Mouse (Mus musculus): ENCODE results near the gene Snx15. TPM values are rescaled to one million over a fixed set of nuclear protein-coding genes. Genes with fewer than 3 reads are reported as not detected.

The Snx15 gene
- polyA plus RNA-seq, 1 experiment from 2014 or later = 25.5 TPM

- WGBS (ENCODE audit: insufficient replicate concordance) = 85% methylated on average over 31 of the region's 31 CpGs
- Histone ChIP-seq H3K4me2 (no peak overlapping the region), H3K9ac (ENCODE audit: low read depth, low read length) (no peak overlapping the region), H3K4me1 (ENCODE audit: control insufficient read depth, insufficient read depth, low read length) (peaks cover 18% of the 10 kb centered on the region), H3K27me3 (ENCODE audit: control insufficient read depth, insufficient read depth, low read length) (no peaks in the 10 kb centered on the region), H3K36me3 (ENCODE audit: control insufficient read depth, insufficient read depth, low read length) (peaks cover 17% of the 10 kb centered on the region), H3K4me3 (ENCODE audit: low read depth, low read length) (no peak overlapping the region), H3K9me3 (replicated peaks; ENCODE audit: control insufficient read depth, low read length) (no peaks in the 10 kb centered on the region), H3K27ac (ENCODE audit: low read depth, low read length) (no peak overlapping the region)
- no peak for ATAC-seq (replicated peaks; ENCODE audit: insufficient number of reproducible peaks, low FRiP score, low TSS enrichment)
Observed at GRCm38 (mm10) chr19:6070571-6071250, 57.4 kb downstream of the Snx15 start.

GRCm38 (mm10) chr19:6069851-6070250, 58.3 kb downstream of the Snx15 start:
- peaks cover 17% of the 10 kb centered on the region for H3K36me3 ChIP-seq (ENCODE audit: control insufficient read depth, insufficient read depth, low read length)
- H3K4me3 ChIP-seq (ENCODE audit: low read depth, low read length) = no peak overlapping the region
- no peak for ATAC-seq (replicated peaks; ENCODE audit: insufficient number of reproducible peaks, low FRiP score, low TSS enrichment)
- H3K9ac ChIP-seq (ENCODE audit: low read depth, low read length) = no peak overlapping the region
- no peak overlapping the region for H3K4me2 ChIP-seq
- no peaks in the 10 kb centered on the region for H3K27me3 ChIP-seq (ENCODE audit: control insufficient read depth, insufficient read depth, low read length)
- no peak overlapping the region for H3K27ac ChIP-seq (ENCODE audit: low read depth, low read length)
- WGBS (ENCODE audit: insufficient replicate concordance) = 87% methylated on average over 10 of the region's 10 CpGs
- H3K9me3 ChIP-seq (replicated peaks; ENCODE audit: control insufficient read depth, low read length) = no peaks in the 10 kb centered on the region
- peaks cover 18% of the 10 kb centered on the region for H3K4me1 ChIP-seq (ENCODE audit: control insufficient read depth, insufficient read depth, low read length)

Other genes starting within 250 kb of the Snx15 start
- 1.5 and 2.6 TPM in 2 replicates for gene Tigd3, start 234.2 kb downstream of the Snx15 start, polyA plus RNA-seq (2014; fragmentation: Nextera tagmentation; extraction: Ambion mirVana)
- gene Dpf2, start 215.3 kb downstream of the Snx15 start, polyA plus RNA-seq (2014; fragmentation: Nextera tagmentation; extraction: Ambion mirVana) = 105 and 119 TPM in 2 replicates
- 6.3 and 7.6 TPM in 2 replicates for gene Cdc42ep2, start 203.5 kb downstream of the Snx15 start, polyA plus RNA-seq (2014; fragmentation: Nextera tagmentation; extraction: Ambion mirVana)
- 58.9 and 59.2 TPM in 2 replicates for gene Pola2, start 164.1 kb downstream of the Snx15 start, polyA plus RNA-seq (2014; fragmentation: Nextera tagmentation; extraction: Ambion mirVana)
- gene Slc22a20, start 142.2 kb downstream of the Snx15 start, polyA plus RNA-seq (2014; fragmentation: Nextera tagmentation; extraction: Ambion mirVana) = not detected in 2 replicates
- 7.7 and 8.5 TPM in 2 replicates for gene Capn1, start 112.4 kb downstream of the Snx15 start, polyA plus RNA-seq (2014; fragmentation: Nextera tagmentation; extraction: Ambion mirVana)
- 19.5 and 22.1 TPM in 2 replicates for gene Syvn1, start 81.7 kb downstream of the Snx15 start, polyA plus RNA-seq (2014; fragmentation: Nextera tagmentation; extraction: Ambion mirVana)
- gene Mrpl49, start 70.5 kb downstream of the Snx15 start, polyA plus RNA-seq (2014; fragmentation: Nextera tagmentation; extraction: Ambion mirVana) = 70.7 and 75.3 TPM in 2 replicates
- gene Fau, start 70.5 kb downstream of the Snx15 start, polyA plus RNA-seq (2014; fragmentation: Nextera tagmentation; extraction: Ambion mirVana) = 586 and 633 TPM in 2 replicates
- 27.1 and 27.5 TPM in 2 replicates for gene Znhit2, start 67.1 kb downstream of the Snx15 start, polyA plus RNA-seq (2014; fragmentation: Nextera tagmentation; extraction: Ambion mirVana)
- gene Tm7sf2, start 59.9 kb downstream of the Snx15 start, polyA plus RNA-seq (2014; fragmentation: Nextera tagmentation; extraction: Ambion mirVana) = 10.1 and 11.9 TPM in 2 replicates
- 38.9 and 43.7 TPM in 2 replicates for gene Vps51, start 51.1 kb downstream of the Snx15 start, polyA plus RNA-seq (2014; fragmentation: Nextera tagmentation; extraction: Ambion mirVana)
- not detected in 2 replicates for gene Tmem262, start 48.3 kb downstream of the Snx15 start, polyA plus RNA-seq (2014; fragmentation: Nextera tagmentation; extraction: Ambion mirVana)
- gene Gm28374, start 46.0 kb downstream of the Snx15 start, polyA plus RNA-seq (2014; fragmentation: Nextera tagmentation; extraction: Ambion mirVana) = 0.36 TPM in 1 of 2 replicates, not detected in the other
- gene Zfpl1, start 43.3 kb downstream of the Snx15 start, polyA plus RNA-seq (2014; fragmentation: Nextera tagmentation; extraction: Ambion mirVana) = 51.2 and 56.2 TPM in 2 replicates
- gene Cdca5, start 43.3 kb downstream of the Snx15 start, polyA plus RNA-seq (2014; fragmentation: Nextera tagmentation; extraction: Ambion mirVana) = 31.1 and 33.4 TPM in 2 replicates
- gene AC131692.1, start 33.9 kb downstream of the Snx15 start, polyA plus RNA-seq (2014; fragmentation: Nextera tagmentation; extraction: Ambion mirVana) = 0.48 and 1.0 TPM in 2 replicates
- 0.23 and 0.40 TPM in 2 replicates for gene Naaladl1, start 22.5 kb downstream of the Snx15 start, polyA plus RNA-seq (2014; fragmentation: Nextera tagmentation; extraction: Ambion mirVana)
- 38.1 and 41.0 TPM in 2 replicates for gene Sac3d1, start 9.7 kb downstream of the Snx15 start, polyA plus RNA-seq (2014; fragmentation: Nextera tagmentation; extraction: Ambion mirVana)
- not detected in 2 replicates for gene Batf2, start 12.7 kb upstream of the Snx15 start, polyA plus RNA-seq (2014; fragmentation: Nextera tagmentation; extraction: Ambion mirVana)
- 61.8 and 73.8 TPM in 2 replicates for gene Arl2, start 13.2 kb upstream of the Snx15 start, polyA plus RNA-seq (2014; fragmentation: Nextera tagmentation; extraction: Ambion mirVana)
- not detected in 2 replicates for gene Majin, start 56.1 kb upstream of the Snx15 start, polyA plus RNA-seq (2014; fragmentation: Nextera tagmentation; extraction: Ambion mirVana)
- 0.29 TPM in 1 of 2 replicates, not detected in the other for gene Gpha2, start 98.1 kb upstream of the Snx15 start, polyA plus RNA-seq (2014; fragmentation: Nextera tagmentation; extraction: Ambion mirVana)
- 22.2 and 27.7 TPM in 2 replicates for gene Ppp2r5b, start 107.6 kb upstream of the Snx15 start, polyA plus RNA-seq (2014; fragmentation: Nextera tagmentation; extraction: Ambion mirVana)
- 6.1 and 8.4 TPM in 2 replicates for gene Atg2a, start 113.4 kb upstream of the Snx15 start, polyA plus RNA-seq (2014; fragmentation: Nextera tagmentation; extraction: Ambion mirVana)
- gene Ehd1, start 148.4 kb upstream of the Snx15 start, polyA plus RNA-seq (2014; fragmentation: Nextera tagmentation; extraction: Ambion mirVana) = 70.0 and 82.8 TPM in 2 replicates
- 0.44 and 0.74 TPM in 2 replicates for gene Cdc42bpg, start 178.2 kb upstream of the Snx15 start, polyA plus RNA-seq (2014; fragmentation: Nextera tagmentation; extraction: Ambion mirVana)
- gene Men1, start 206.7 kb upstream of the Snx15 start, polyA plus RNA-seq (2014; fragmentation: Nextera tagmentation; extraction: Ambion mirVana) = 31.8 and 35.1 TPM in 2 replicates
- gene Map4k2, start 212.8 kb upstream of the Snx15 start, polyA plus RNA-seq (2014; fragmentation: Nextera tagmentation; extraction: Ambion mirVana) = 9.6 and 10.1 TPM in 2 replicates
- 106 and 124 TPM in 2 replicates for gene Sf1, start 235.4 kb upstream of the Snx15 start, polyA plus RNA-seq (2014; fragmentation: Nextera tagmentation; extraction: Ambion mirVana)

Measured in heart, embryonic 11.5 days (tissue).